Mouse (Mus musculus): ENCODE results near the gene Gm19402. TPM values are rescaled to one million over a fixed set of nuclear protein-coding genes. Genes with fewer than 3 reads are reported as not detected.
"Not testable (repeated sequence)": the region's sequence is repeated elsewhere in the genome, so short reads cannot be mapped to it uniquely, and the experiment has no call there.

The Gm19402 gene
- total and polyA plus RNA-seq, 2 experiments from 2014 or later = not detected

DNA sequence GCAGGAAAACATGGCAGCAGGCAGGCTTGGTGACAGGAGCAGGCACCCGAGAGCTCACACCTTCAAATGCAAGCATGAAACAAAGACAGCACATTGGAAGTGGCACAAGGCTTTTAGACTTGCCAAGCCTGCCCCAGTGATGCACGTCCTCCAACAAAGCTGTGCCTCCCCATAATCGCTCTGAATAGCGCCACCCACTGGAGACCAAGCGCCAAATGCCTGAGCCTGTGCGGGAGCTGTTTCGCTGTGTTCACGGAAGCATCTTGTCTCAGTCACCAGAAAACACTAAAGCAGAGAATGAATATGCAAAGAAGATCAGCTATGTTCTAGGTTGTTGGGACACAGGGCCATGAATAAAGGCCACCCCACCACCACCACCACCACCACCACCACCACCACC, 34.3 kb upstream of the Gm19402 start:
- Histone ChIP-seq H3K4me2 (ENCODE audit: low read depth, low read length, poor library complexity, severe bottlenecking) (no peak overlapping the region), H3K4me3 (ENCODE audit: low read depth, low read length) (no peak overlapping the region), H3K27ac (ENCODE audit: low read depth, low read length) (no peak overlapping the region), H3K4me1 (ENCODE audit: insufficient read depth, low read length) (no peaks in the 10 kb centered on the region), H3K9me3 (ENCODE audit: low read length) (no peaks in the 10 kb centered on the region), H3K27me3 (ENCODE audit: insufficient read depth, low read length) (no peaks in the 10 kb centered on the region), H3K9ac (replicated peaks; ENCODE audit: low read length, poor library complexity, severe bottlenecking) (no peak overlapping the region), H3K36me3 (ENCODE audit: insufficient read depth, low read length) (no peaks in the 10 kb centered on the region)
- 73% methylated on average over 8 of the region's 8 CpGs for WGBS
- TF ChIP-seq CTCF (IDR thresholded peaks at IDR 0.05) = no peak
- ATAC-seq (ENCODE audit: low FRiP score) = no peak
- DNase-seq (ENCODE audit: low spot score) = no peak

DNA sequence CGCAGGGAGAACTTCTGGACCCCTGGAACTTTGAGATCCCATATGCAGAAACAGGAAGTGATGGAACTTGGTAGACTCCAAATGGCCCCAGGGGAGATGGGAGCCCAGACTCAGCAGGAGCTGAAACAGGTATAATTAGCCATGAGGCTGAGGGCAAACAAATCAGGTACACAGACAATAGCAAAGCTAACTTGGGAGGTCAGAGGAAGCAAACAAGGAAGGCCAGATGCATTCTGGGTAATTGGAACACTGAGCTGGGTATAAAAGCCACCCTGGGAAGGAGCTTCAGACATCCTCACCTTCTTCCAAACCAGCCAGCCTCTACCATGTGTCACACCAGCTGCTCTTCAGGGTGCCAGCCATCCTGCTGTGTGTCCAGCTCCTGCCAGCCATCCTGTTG, 29.7 kb upstream of the Gm19402 start, which contains the start of gene Krtap12-1:
Gene Krtap12-1 (plus strand): TSS at position 301 of the 400 bp plus-strand sequence.
- ATAC-seq (ENCODE audit: low FRiP score); H3K9me3 ChIP-seq (ENCODE audit: low read length); H3K4me2 ChIP-seq (ENCODE audit: low read depth, low read length, poor library complexity, severe bottlenecking); H3K27ac ChIP-seq (ENCODE audit: low read depth, low read length); H3K4me1 ChIP-seq (ENCODE audit: insufficient read depth, low read length); H3K9ac ChIP-seq (replicated peaks; ENCODE audit: low read length, poor library complexity, severe bottlenecking); DNase-seq (ENCODE audit: low spot score); H3K4me3 ChIP-seq (ENCODE audit: low read depth, low read length); H3K36me3 ChIP-seq (ENCODE audit: insufficient read depth, low read length); H3K27me3 ChIP-seq (ENCODE audit: insufficient read depth, low read length): not testable (repeated sequence)
- WGBS = 89% methylated on average over 1 of the region's 1 CpGs

GRCm38 (mm10) chr10:77715507-77715906, 24.9 kb upstream of the Gm19402 start, which contains the start of gene Gm10142:
Gene Gm10142 (plus strand): TSS chr10:77715807.
- Histone ChIP-seq H3K4me2 (ENCODE audit: low read depth, low read length, poor library complexity, severe bottlenecking) (no peak within 1 kb of the TSS), H3K27me3 (ENCODE audit: insufficient read depth, low read length) (no peaks in the 10 kb centered on the region), H3K27ac (ENCODE audit: low read depth, low read length) (no peak within 1 kb of the TSS), H3K36me3 (ENCODE audit: insufficient read depth, low read length) (no peaks in the 10 kb centered on the region), H3K9ac (replicated peaks; ENCODE audit: low read length, poor library complexity, severe bottlenecking) (no peak within 1 kb of the TSS), H3K4me1 (ENCODE audit: insufficient read depth, low read length) (no peaks in the 10 kb centered on the region), H3K9me3 (ENCODE audit: low read length) (0 out of 2 replicates have a peak, but pooled peaks cover 3% of the 10 kb centered on the region), H3K4me3 (ENCODE audit: low read depth, low read length) (no peak within 1 kb of the TSS)
- no peak for TF ChIP-seq CTCF (IDR thresholded peaks at IDR 0.05)
- DNase-seq (ENCODE audit: low spot score) (no peak), ATAC-seq (ENCODE audit: low FRiP score) (no peak)
- WGBS = 80% methylated on average over 1 of the region's 1 CpGs

GRCm38 (mm10) chr10:77713734-77714133, 23.2 kb upstream of the Gm19402 start:
- 67% methylated on average over 4 of the region's 4 CpGs for WGBS
- Histone ChIP-seq H3K36me3 (ENCODE audit: insufficient read depth, low read length) (no peaks in the 10 kb centered on the region), H3K27me3 (ENCODE audit: insufficient read depth, low read length) (no peaks in the 10 kb centered on the region), H3K4me1 (ENCODE audit: insufficient read depth, low read length) (no peaks in the 10 kb centered on the region), H3K27ac (ENCODE audit: low read depth, low read length) (no peak overlapping the region), H3K9ac (replicated peaks; ENCODE audit: low read length, poor library complexity, severe bottlenecking) (no peak overlapping the region), H3K4me2 (ENCODE audit: low read depth, low read length, poor library complexity, severe bottlenecking) (no peak overlapping the region), H3K4me3 (ENCODE audit: low read depth, low read length) (no peak overlapping the region), H3K9me3 (ENCODE audit: low read length) (0 out of 2 replicates have a peak, but pooled peaks cover 3% of the 10 kb centered on the region)
- no peak for TF ChIP-seq CTCF (IDR thresholded peaks at IDR 0.05)
- DNase-seq (ENCODE audit: low spot score) (no peak), ATAC-seq (ENCODE audit: low FRiP score) (no peak)

GRCm38 (mm10) chr10:77711157-77711556, 20.6 kb upstream of the Gm19402 start, which contains the start of gene Gm10024:
Gene Gm10024 (plus strand): TSS chr10:77711457.
- H3K9ac ChIP-seq (replicated peaks; ENCODE audit: low read length, poor library complexity, severe bottlenecking); H3K4me2 ChIP-seq (ENCODE audit: low read depth, low read length, poor library complexity, severe bottlenecking); H3K9me3 ChIP-seq (ENCODE audit: low read length); H3K4me3 ChIP-seq (ENCODE audit: low read depth, low read length); DNase-seq (ENCODE audit: low spot score); H3K27ac ChIP-seq (ENCODE audit: low read depth, low read length); ATAC-seq (ENCODE audit: low FRiP score); H3K4me1 ChIP-seq (ENCODE audit: insufficient read depth, low read length); H3K27me3 ChIP-seq (ENCODE audit: insufficient read depth, low read length); H3K36me3 ChIP-seq (ENCODE audit: insufficient read depth, low read length): not testable (repeated sequence)

DNA sequence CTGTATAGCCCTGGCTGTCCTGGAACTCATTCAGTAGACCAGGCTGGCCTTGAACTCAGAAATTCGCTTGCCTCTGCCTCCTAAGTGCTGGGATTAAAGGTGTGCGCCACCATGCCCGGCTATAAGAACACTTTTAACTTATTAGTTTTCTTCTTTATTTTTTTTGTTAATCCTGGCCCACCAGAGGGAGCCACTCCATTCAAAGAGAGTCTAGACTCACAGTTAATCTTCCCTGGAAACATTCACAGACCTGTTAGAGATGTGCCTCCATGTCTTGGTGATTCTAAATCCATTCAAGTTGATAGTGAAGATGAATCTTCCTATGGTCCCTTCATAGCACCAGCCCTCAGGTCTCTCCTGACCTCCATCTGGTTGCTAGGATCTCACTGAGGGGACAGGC, 19.3 kb upstream of the Gm19402 start:
- peak; percentile 25 for DNase-seq (ENCODE audit: low spot score)
- WGBS = 75% methylated on average over 3 of the region's 3 CpGs
- Histone ChIP-seq H3K9ac (replicated peaks; ENCODE audit: low read length, poor library complexity, severe bottlenecking) (no peak overlapping the region), H3K4me2 (ENCODE audit: low read depth, low read length, poor library complexity, severe bottlenecking) (no peak overlapping the region), H3K36me3 (ENCODE audit: insufficient read depth, low read length) (no peaks in the 10 kb centered on the region), H3K27ac (ENCODE audit: low read depth, low read length) (no peak overlapping the region), H3K4me1 (ENCODE audit: insufficient read depth, low read length) (no peaks in the 10 kb centered on the region), H3K27me3 (ENCODE audit: insufficient read depth, low read length) (no peaks in the 10 kb centered on the region), H3K4me3 (ENCODE audit: low read depth, low read length) (no peak overlapping the region), H3K9me3 (ENCODE audit: low read length) (0 out of 2 replicates have a peak, but pooled peaks cover 3% of the 10 kb centered on the region)
- no peak for ATAC-seq (ENCODE audit: low FRiP score)
- TF ChIP-seq CTCF (IDR thresholded peaks at IDR 0.05) = peak; percentile 58
